17 mouse cellular contexts compared by ENCODE assay signal in the genomic region with DNA sequence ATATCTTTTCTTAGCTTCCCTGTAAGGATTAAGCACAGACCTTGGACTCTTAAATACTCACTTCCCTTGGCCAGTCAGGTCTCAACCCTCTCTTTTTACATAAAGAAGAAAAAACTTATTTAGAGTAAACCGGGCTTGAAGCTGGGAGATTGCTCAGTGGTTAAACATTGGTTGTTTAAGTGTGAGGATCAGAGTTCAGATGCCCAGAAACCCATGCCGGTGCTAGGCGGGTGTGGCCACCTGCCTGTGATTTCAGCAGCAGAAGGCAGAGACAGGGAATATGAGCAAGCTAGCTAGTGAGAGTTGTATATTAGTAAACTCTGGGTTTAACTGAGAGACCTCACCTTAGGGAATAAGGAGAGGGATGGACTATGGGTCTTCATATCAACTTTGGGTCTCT.
"Had no signal": no experiment of that assay in that cellular context is flagged by ENCODE, and none has a peak within 500 bp of the region (broad histone marks: within the 10 kb centered on the region; RNA-seq: fewer than 3 reads in every experiment).

No protein-coding gene starts in this region.

- H3K4me3 ChIP-seq: hindbrain, embryonic 15.5 days; left cerebral cortex, adult 2 months; liver, embryonic 13.5 days; neural tube, embryonic 12.5 days; neural tube, embryonic 15.5 days; stomach, embryonic 15.5 days had no signal

- H3K4me1 ChIP-seq: liver, embryonic 13.5 days had no signal

- H3K9ac ChIP-seq: hindbrain, embryonic 15.5 days; liver, embryonic 13.5 days; neural tube, embryonic 12.5 days; neural tube, embryonic 15.5 days; stomach, embryonic 15.5 days had no signal

- H3K27me3 ChIP-seq: neural tube, embryonic 12.5 days; neural tube, embryonic 15.5 days; stomach, embryonic 15.5 days had no signal

- H3K27ac ChIP-seq: hindbrain, embryonic 15.5 days; left cerebral cortex, adult 2 months; liver, embryonic 13.5 days; neural tube, embryonic 12.5 days; neural tube, embryonic 15.5 days; stomach, embryonic 15.5 days had no signal

- DNase-seq: layer of hippocampus, postnatal 36 days; liver, embryonic 13.5 days; lung, adult 2 months; lung, postnatal 14 days; lung, postnatal 4 days; midbrain, embryonic 14.5 days; retina, postnatal 1 day; right cerebral cortex, postnatal 25 days; spleen, adult 18-20 months; thymus, adult 18-20 months; thymus, postnatal 14 days had no signal

- H3K4me2 ChIP-seq: hindbrain, embryonic 15.5 days; liver, embryonic 13.5 days; midbrain, embryonic 11.5 days; neural tube, embryonic 12.5 days; neural tube, embryonic 15.5 days; stomach, embryonic 15.5 days had no signal

- H3K9me3 ChIP-seq: hindbrain, embryonic 15.5 days; liver, embryonic 13.5 days; neural tube, embryonic 12.5 days; neural tube, embryonic 15.5 days; stomach, embryonic 15.5 days had no signal

- H3K36me3 ChIP-seq: hindbrain, embryonic 15.5 days; liver, embryonic 13.5 days; neural tube, embryonic 12.5 days; neural tube, embryonic 15.5 days; stomach, embryonic 15.5 days had no signal
